Mouse (Mus musculus) spleen, adult 10 weeks (tissue): ENCODE measurements around the gene Timp3. TPM values are rescaled to one million over a fixed set of nuclear protein-coding genes. Genes with fewer than 3 reads are reported as not detected.

Source experiments
- polyA plus RNA-seq: library from polyadenylated mRNA; stranded (reverse); fragments of 350-450 nt; fragmentation: Illumina TruSeq; extraction: RNeasy Lipid Tissue Mini Kit (QIAGEN cat#74804); gene quantifications from one replicate; pipeline ENCODE4 v1.2.3, GENCODE M21; 2015; ENCODE audit warnings: low replicate concordance; ENCODE audit not compliant: insufficient read depth

Timp3 gene
- 73.3 TPM for polyA plus RNA-seq

DNA sequence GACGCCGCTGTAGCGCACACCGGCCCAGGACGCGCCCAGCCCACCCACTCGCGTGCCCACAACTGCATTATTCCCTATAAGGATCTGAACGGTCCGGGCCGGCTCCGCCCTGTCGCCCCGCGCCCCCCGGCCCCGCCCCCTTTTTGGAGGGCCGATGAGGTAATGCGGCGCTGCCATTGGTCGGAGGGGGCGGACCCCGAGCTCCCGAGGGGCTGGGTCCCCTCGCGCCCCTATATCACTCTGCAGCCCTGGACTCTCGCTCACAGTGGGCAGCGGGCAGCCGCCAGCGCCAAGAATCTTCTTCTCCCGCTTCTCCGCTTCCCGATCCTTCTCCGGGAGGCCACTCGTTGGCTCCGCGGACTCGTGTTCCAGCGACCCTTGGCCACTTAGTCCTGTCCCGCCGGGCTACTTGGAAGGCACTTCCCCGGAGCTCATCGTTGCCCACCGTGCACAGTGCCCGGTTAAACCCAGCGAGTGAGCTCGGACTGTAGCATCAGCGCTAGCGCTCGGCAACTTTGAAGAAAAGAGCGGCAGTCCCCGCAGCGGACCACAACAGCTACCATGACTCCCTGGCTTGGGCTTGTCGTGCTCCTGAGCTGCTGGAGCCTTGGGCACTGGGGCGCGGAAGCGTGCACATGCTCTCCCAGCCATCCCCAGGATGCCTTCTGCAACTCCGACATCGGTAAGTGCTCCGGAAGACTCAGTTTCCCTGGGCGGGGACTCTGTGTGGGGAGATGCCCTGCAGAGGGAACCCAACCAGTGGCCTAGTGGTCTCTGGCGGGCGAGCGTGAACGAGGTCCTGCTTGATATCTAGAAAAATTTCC lies at the start of gene Timp3:
TSS of gene Timp3 (plus strand) at position 80 of the 824 bp plus-strand sequence.

Other genes with a start within 250 kb of the Timp3 start
- gene Syn3, start 198.5 kb downstream of the Timp3 start, polyA plus RNA-seq, result not detected